Mouse (Mus musculus): ENCODE measurements around the gene Pmpcb.

The Pmpcb gene

GRCm38 (mm10) chr5:21802907-21803306, 66.0 kb downstream of the Pmpcb start:
- DNase-seq (ENCODE audit: low read depth, low spot score): no peak

- no peak for DNase-seq (ENCODE audit: low read depth, low spot score)
Observed at GRCm38 (mm10) chr5:21803691-21804188, 66.8 kb downstream of the Pmpcb start.

- DNase-seq (ENCODE audit: low read depth, low spot score): no peak
Observed at GRCm38 (mm10) chr5:21804837-21805236, 67.9 kb downstream of the Pmpcb start.

Data from retina, adult 2 months (tissue).